Mouse (Mus musculus) lung, embryonic 14.5 days (tissue): ENCODE data around the gene Gm17334. TPM values are rescaled to one million over a fixed set of nuclear protein-coding genes. Genes with fewer than 3 reads are reported as not detected.
"Not testable (repeated sequence)": the region's sequence is repeated elsewhere in the genome, so short reads cannot be mapped to it uniquely, and the experiment has no call there.

Experiments used
- ATAC-seq: fragments of 200-750 bp; cut with Nextera tagmentation; 2 replicates; pipeline ENCODE4 v1.8.0; 2017; ENCODE audit warnings: mild to moderate bottlenecking, moderate TSS enrichment, moderate library complexity; ENCODE audit not compliant: insufficient read depth
- DNase-seq: peaks from one replicate; pipeline ENCODE4 v3.0.0-alpha.2; 2015
- H3K27ac ChIP-seq: fragments of 300-500 bp; sonication (generic); 2 replicates; pipeline ENCODE4 v1.5.1; 2014; ENCODE audit warnings: low read depth, mild to moderate bottlenecking, moderate library complexity
- H3K27me3 ChIP-seq: fragments of 300-500 bp; sonication (generic); 2 replicates; pipeline ENCODE4 v1.6.1; 2014; ENCODE audit warnings: low read length, control low read depth; ENCODE audit not compliant: insufficient read depth
- H3K36me3 ChIP-seq: fragments of 300-500 bp; sonication (generic); 2 replicates; pipeline ENCODE4 v1.6.1; 2014; ENCODE audit warnings: control low read depth; ENCODE audit not compliant: insufficient read depth
- H3K4me1 ChIP-seq: fragments of 300-500 bp; sonication (generic); 2 replicates; pipeline ENCODE4 v1.6.1; 2014; ENCODE audit warnings: antibody characterized with exemption, control low read depth; ENCODE audit not compliant: insufficient read depth
- H3K4me2 ChIP-seq: fragments of 300-500 bp; sonication (generic); 2 replicates; pipeline ENCODE4 v1.6.1; 2014; ENCODE audit warnings: mild to moderate bottlenecking
- H3K4me3 ChIP-seq: fragments of 300-500 bp; sonication (generic); 2 replicates; pipeline ENCODE4 v1.5.1; 2014; ENCODE audit warnings: low read depth, low read length
- H3K9ac ChIP-seq: fragments of 300-500 bp; sonication (generic); 2 replicates; pipeline ENCODE4 v1.6.1; 2014
- H3K9me3 ChIP-seq: fragments of 300-500 bp; sonication (generic); 2 replicates; pipeline ENCODE4 v1.6.1; 2016; ENCODE audit warnings: low read depth, low read length, control low read depth
- CTCF ChIP-seq: IDR thresholded peaks from 2 replicates; pipeline ENCODE4 v1.5.1; 2016; ENCODE audit warnings: antibody characterized with exemption, low read depth
- WGBS: fragments of 180-500 bp; shearing (Covaris S2); extraction: QIAGEN DNeasy Blood & Tissue Kit; methylation state at CpG from one replicate; pipeline ENCODE4 v1.1.7; 2014; 5-methylcytosine and 5-hydroxymethylcytosine counted together
- polyA plus RNA-seq: library from polyadenylated mRNA; unstranded; fragments of >200 nt; fragmentation: Nextera tagmentation; extraction: Ambion mirVana; gene quantifications from 2 replicates; pipeline ENCODE4 v1.2.1, GENCODE M21; 2014

The Gm17334 gene
- polyA plus RNA-seq, 1 experiment from 2014 or later, result 0.28 TPM

- WGBS, result 80% methylated on average over 9 of the region's 9 CpGs
- H3K27me3 ChIP-seq, H3K9ac ChIP-seq, ATAC-seq, H3K36me3 ChIP-seq, H3K4me3 ChIP-seq, H3K4me2 ChIP-seq, H3K9me3 ChIP-seq, H3K27ac ChIP-seq: not testable (repeated sequence)
- DNase-seq, result peak; percentile 45
- peak; percentile 54 for TF ChIP-seq CTCF
- H3K4me1 ChIP-seq, result peaks cover 33% of the 10 kb centered on the region
These were observed 15.0 kb downstream of the Gm17334 start for GRCm38 (mm10) chr11:53758033-53758432.

- Histone ChIP-seq H3K9me3 (no peaks in the 10 kb centered on the region), H3K4me3 (no peak overlapping the region), H3K4me2 (no peak overlapping the region), H3K27ac (no peak overlapping the region), H3K27me3 (no peaks in the 10 kb centered on the region), H3K9ac (no peak overlapping the region), H3K4me1 (peaks cover 30% of the 10 kb centered on the region), H3K36me3 (no peaks in the 10 kb centered on the region)
- TF ChIP-seq CTCF, result no peak
- ATAC-seq, result no peak
- WGBS, result 88% methylated on average over 4 of the region's 4 CpGs
- no peak for DNase-seq
These were observed 15.4 kb downstream of the Gm17334 start for GRCm38 (mm10) chr11:53757612-53758011.

GRCm38 (mm10) chr11:53755011-53755595 lies 17.9 kb downstream of the Gm17334 start:
- Histone ChIP-seq H3K4me1 (peaks cover 13% of the 10 kb centered on the region; the same call in 1 of the 2 replicates), H3K4me3 (no peak overlapping the region), H3K27ac (no peak overlapping the region), H3K27me3 (no peaks in the 10 kb centered on the region), H3K36me3 (no peaks in the 10 kb centered on the region), H3K4me2 (no peak overlapping the region), H3K9ac (no peak overlapping the region), H3K9me3 (no peaks in the 10 kb centered on the region)
- no peak for ATAC-seq
- no peak for DNase-seq
- 77% methylated on average over 12 of the region's 12 CpGs for WGBS
- TF ChIP-seq CTCF, result no peak

- H3K4me2 ChIP-seq, result no peak overlapping the region
- H3K4me1 ChIP-seq, result no peaks in the 10 kb centered on the region
- ATAC-seq (no peak), DNase-seq (no peak)
- H3K9me3 ChIP-seq, result no peaks in the 10 kb centered on the region
- H3K27ac ChIP-seq, result no peak overlapping the region
- no peaks in the 10 kb centered on the region for H3K36me3 ChIP-seq
- WGBS, result 51% methylated on average over 5 of the region's 5 CpGs
- no peak overlapping the region for H3K9ac ChIP-seq
- no peak for TF ChIP-seq CTCF
- H3K27me3 ChIP-seq, result no peaks in the 10 kb centered on the region
- no peak overlapping the region for H3K4me3 ChIP-seq
These were observed 23.2 kb downstream of the Gm17334 start for GRCm38 (mm10) chr11:53749716-53750352.

- 53% methylated on average over 4 of the region's 4 CpGs for WGBS
- Histone ChIP-seq H3K27ac (no peak overlapping the region), H3K36me3 (no peaks in the 10 kb centered on the region), H3K9ac (no peak overlapping the region), H3K9me3 (no peaks in the 10 kb centered on the region), H3K4me1 (no peaks in the 10 kb centered on the region), H3K4me3 (no peak overlapping the region), H3K4me2 (no peak overlapping the region), H3K27me3 (no peaks in the 10 kb centered on the region)
- no peak for TF ChIP-seq CTCF
- DNase-seq, result no peak
- no peak for ATAC-seq
These were observed 23.7 kb downstream of the Gm17334 start for GRCm38 (mm10) chr11:53749306-53749705.

GRCm38 (mm10) chr11:53748614-53749013 lies 24.4 kb downstream of the Gm17334 start:
- H3K36me3 ChIP-seq, result no peaks in the 10 kb centered on the region
- H3K4me1 ChIP-seq, result no peaks in the 10 kb centered on the region
- no peak overlapping the region for H3K9ac ChIP-seq
- no peak overlapping the region for H3K4me2 ChIP-seq
- TF ChIP-seq CTCF, result no peak
- no peak for ATAC-seq
- no peaks in the 10 kb centered on the region for H3K9me3 ChIP-seq
- WGBS, result 88% methylated on average over 6 of the region's 6 CpGs
- no peak overlapping the region for H3K27ac ChIP-seq
- H3K4me3 ChIP-seq, result no peak overlapping the region
- H3K27me3 ChIP-seq, result no peaks in the 10 kb centered on the region
- DNase-seq, result no peak

- no peak overlapping the region for H3K27ac ChIP-seq
- no peak overlapping the region for H3K4me3 ChIP-seq
- ATAC-seq (no peak), DNase-seq (no peak)
- H3K4me1 ChIP-seq, result no peaks in the 10 kb centered on the region
- H3K36me3 ChIP-seq, result no peaks in the 10 kb centered on the region
- H3K4me2 ChIP-seq, result no peak overlapping the region
- no peaks in the 10 kb centered on the region for H3K9me3 ChIP-seq
- no peaks in the 10 kb centered on the region for H3K27me3 ChIP-seq
- 86% methylated on average over 9 of the region's 9 CpGs for WGBS
- H3K9ac ChIP-seq, result no peak overlapping the region
- no peak for TF ChIP-seq CTCF
These were observed 25.0 kb downstream of the Gm17334 start for GRCm38 (mm10) chr11:53747985-53748384.
